Mouse (Mus musculus) embryonic fibroblast, embryonic 13.5 days (primary cell): Measurements from ENCODE around the gene Scg5.

Experiments
- CTCF ChIP-seq: IDR thresholded peaks from 2 replicates; pipeline ENCODE4 v1.5.1; 2011; ENCODE audit warnings: mild to moderate bottlenecking, control low read depth, low read length, moderate library complexity, borderline replicate concordance; ENCODE audit not compliant: insufficient read depth
- POLR2A ChIP-seq: IDR thresholded peaks from 2 replicates; pipeline ENCODE4 v1.6.1; 2011; ENCODE audit warnings: low read depth, mild to moderate bottlenecking, control low read depth, low read length, moderate library complexity

- TF ChIP-seq CTCF (no peak), POLR2A (no peak)
These were observed 12.9 kb upstream of the Scg5 start for GRCm38 (mm10) chr2:113841656-113842437.
